Mouse (Mus musculus) kidney, embryonic 16.5 days (tissue): ENCODE data around the gene Aifm3. TPM values are rescaled to one million over a fixed set of nuclear protein-coding genes. Genes with fewer than 3 reads are reported as not detected.

Source experiments
- ATAC-seq: fragments of 200-750 bp; cut with Nextera tagmentation; 2 replicates; pipeline ENCODE4 v1.8.0; 2017; ENCODE audit warnings: moderate TSS enrichment; ENCODE audit not compliant: low FRiP score, low TSS enrichment
- H3K27ac ChIP-seq: fragments of 300-500 bp; sonication (generic); 2 replicates; pipeline ENCODE4 v1.5.1; 2014; ENCODE audit warnings: low read length
- H3K27me3 ChIP-seq: fragments of 300-500 bp; sonication (generic); 2 replicates; pipeline ENCODE4 v1.6.1; 2014; ENCODE audit warnings: low read length, control low read depth, mixed read lengths; ENCODE audit not compliant: insufficient read depth
- H3K36me3 ChIP-seq: fragments of 300-500 bp; sonication (generic); 2 replicates; pipeline ENCODE4 v1.6.1; 2014; ENCODE audit warnings: low read length, control low read depth, mixed read lengths; ENCODE audit not compliant: insufficient read depth
- H3K4me1 ChIP-seq: fragments of 300-500 bp; sonication (generic); 2 replicates; pipeline ENCODE4 v1.6.1; 2014; ENCODE audit warnings: low read length, control low read depth, mixed read lengths; ENCODE audit not compliant: insufficient read depth
- H3K4me2 ChIP-seq: fragments of 300-500 bp; sonication (generic); replicated peaks from 2 replicates; pipeline ENCODE4 v1.6.1; 2014; ENCODE audit warnings: low read depth, low read length
- H3K4me3 ChIP-seq: fragments of 300-500 bp; sonication (generic); 2 replicates; pipeline ENCODE4 v1.5.1; 2014; ENCODE audit warnings: mild to moderate bottlenecking, low read length
- H3K9ac ChIP-seq: fragments of 300-500 bp; sonication (generic); replicated peaks from 2 replicates; pipeline ENCODE4 v1.6.1; 2014; ENCODE audit warnings: low read length
- H3K9me3 ChIP-seq: fragments of 300-500 bp; sonication (generic); 2 replicates; pipeline ENCODE4 v1.6.1; 2016; ENCODE audit warnings: low read length, control low read depth
- WGBS: fragments of 180-500 bp; shearing (Covaris S2); extraction: QIAGEN DNeasy Blood & Tissue Kit; methylation state at CpG from one replicate; pipeline ENCODE4 v1.1.7; 2014; 5-methylcytosine and 5-hydroxymethylcytosine counted together
- polyA plus RNA-seq: library from polyadenylated mRNA; unstranded; fragments of >200 nt; fragmentation: Nextera tagmentation; extraction: Ambion mirVana; gene quantifications from 2 replicates; pipeline ENCODE4 v1.2.1, GENCODE M21; 2015

Aifm3 gene
- polyA plus RNA-seq, 1 experiment from 2014 or later = 3.4 TPM

- Histone ChIP-seq H3K27ac (no peak overlapping the region), H3K36me3 (peaks cover 36% of the 10 kb centered on the region), H3K4me2 (no peak overlapping the region), H3K9me3 (no peaks in the 10 kb centered on the region), H3K9ac (no peak overlapping the region), H3K27me3 (no peaks in the 10 kb centered on the region), H3K4me3 (no peak overlapping the region), H3K4me1 (peaks cover 13% of the 10 kb centered on the region)
- WGBS = 94% methylated on average over 4 of the region's 4 CpGs
- ATAC-seq = no peak
Observed at GRCm38 (mm10) chr16:17511431-17511830, 22.0 kb downstream of the Aifm3 start.

DNA sequence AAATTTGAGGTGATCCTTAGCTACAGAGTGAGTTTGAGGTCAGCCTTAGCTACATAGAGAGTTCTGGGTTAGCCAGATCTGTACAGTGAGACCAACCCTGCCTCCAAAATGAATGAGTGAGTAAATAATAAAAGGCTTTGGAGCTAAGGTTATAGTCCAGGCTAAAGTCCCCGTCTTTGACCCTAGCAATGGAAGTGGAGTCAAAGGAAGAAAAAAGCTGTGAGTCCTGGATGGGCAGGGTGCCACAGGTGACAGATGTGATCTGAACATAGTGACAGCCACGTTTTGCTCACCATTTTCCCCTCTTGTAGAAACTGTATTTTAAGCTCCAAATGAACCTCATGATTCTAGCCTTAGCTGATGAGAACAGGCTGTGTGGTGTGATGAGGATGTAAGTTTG, 29.5 kb downstream of the Aifm3 start:
- no peak overlapping the region for H3K9ac ChIP-seq
- no peak overlapping the region for H3K4me3 ChIP-seq
- H3K9me3 ChIP-seq = no peaks in the 10 kb centered on the region
- no peak for ATAC-seq
- no peaks in the 10 kb centered on the region for H3K4me1 ChIP-seq
- no peaks in the 10 kb centered on the region for H3K27me3 ChIP-seq
- H3K27ac ChIP-seq = no peak overlapping the region
- H3K4me2 ChIP-seq = no peak overlapping the region
- WGBS = 89% methylated on average over 2 of the region's 2 CpGs
- peaks cover 72% of the 10 kb centered on the region for H3K36me3 ChIP-seq

DNA sequence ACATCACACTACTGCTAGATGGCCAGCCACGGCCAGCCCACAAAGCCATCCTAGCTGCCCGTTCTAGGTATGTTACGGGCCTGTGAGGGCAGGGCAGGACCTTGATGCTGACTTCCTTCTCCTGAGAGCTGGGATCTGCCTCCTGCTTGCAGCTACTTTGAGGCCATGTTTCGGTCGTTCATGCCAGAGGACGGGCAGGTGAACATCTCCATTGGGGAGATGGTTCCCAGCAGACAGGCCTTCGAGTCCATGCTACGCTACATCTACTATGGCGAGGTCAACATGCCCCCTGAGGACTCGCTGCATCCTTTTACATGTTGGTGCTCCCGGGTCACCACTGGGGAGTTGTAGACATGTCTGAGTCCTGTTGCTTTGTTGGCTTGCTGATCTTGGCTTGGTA, 34.7 kb downstream of the Aifm3 start:
- no peak overlapping the region for H3K4me3 ChIP-seq
- 93% methylated on average over 11 of the region's 11 CpGs for WGBS
- H3K36me3 ChIP-seq = peaks cover 93% of the 10 kb centered on the region
- H3K27me3 ChIP-seq = no peaks in the 10 kb centered on the region
- H3K27ac ChIP-seq = no peak overlapping the region
- no peak for ATAC-seq
- no peaks in the 10 kb centered on the region for H3K9me3 ChIP-seq
- 0 out of 2 replicates have a peak, but pooled peaks cover 1% of the 10 kb centered on the region for H3K4me1 ChIP-seq
- no peak overlapping the region for H3K9ac ChIP-seq
- H3K4me2 ChIP-seq = no peak overlapping the region

DNA sequence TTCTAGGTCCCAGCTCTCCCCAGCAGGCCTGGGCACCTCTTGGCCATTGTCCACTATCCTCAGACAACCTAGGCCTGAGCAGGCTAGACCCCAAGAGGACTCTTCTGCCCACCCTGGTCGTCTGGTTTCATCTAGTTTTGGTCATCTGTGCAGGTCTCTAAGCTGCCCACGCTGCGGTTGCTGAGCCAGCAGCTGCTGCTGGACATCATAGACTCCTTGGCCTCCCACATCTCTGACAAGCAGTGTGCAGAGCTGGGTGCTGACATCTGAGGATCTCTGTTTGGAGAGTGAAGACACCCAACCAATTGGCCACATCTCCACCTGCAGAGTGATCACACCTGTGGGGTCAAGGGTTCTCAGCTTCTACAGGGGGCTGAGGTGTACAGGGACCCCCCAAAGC, 36.1 kb downstream of the Aifm3 start:
- WGBS = 74% methylated on average over 3 of the region's 3 CpGs
- no peak overlapping the region for H3K27ac ChIP-seq

DNA sequence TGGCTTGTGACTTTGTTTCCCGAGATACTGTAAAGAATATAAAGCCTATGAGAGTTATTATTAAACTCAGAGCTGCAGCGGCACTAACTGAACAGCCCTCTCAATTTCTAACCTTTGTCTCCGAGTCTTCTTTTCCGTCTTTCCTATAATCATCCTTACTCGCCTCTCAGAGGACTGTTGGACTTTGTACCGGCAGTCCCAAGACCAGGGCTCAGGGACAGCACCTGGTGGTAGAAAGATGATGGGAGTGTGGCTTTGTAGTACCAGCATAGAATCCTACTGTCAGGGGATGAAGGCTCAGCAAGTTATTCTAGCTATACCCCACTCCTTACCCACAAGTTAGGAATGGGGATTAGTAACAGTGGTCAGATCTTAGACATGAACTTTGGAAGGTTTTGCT, 36.8 kb downstream of the Aifm3 start:
- Histone ChIP-seq H3K4me2 (no peak overlapping the region), H3K36me3 (peaks cover 73% of the 10 kb centered on the region), H3K27ac (no peak overlapping the region), H3K4me3 (no peak overlapping the region), H3K9me3 (no peaks in the 10 kb centered on the region), H3K4me1 (peaks cover 12% of the 10 kb centered on the region), H3K9ac (no peak overlapping the region), H3K27me3 (no peaks in the 10 kb centered on the region)
- no peak for ATAC-seq
- WGBS = 87% methylated on average over 6 of the region's 6 CpGs

More for the DNA sequence above, 36.1 kb downstream of the Aifm3 start:
- H3K4me2 ChIP-seq = no peak overlapping the region
- ATAC-seq = no peak
- peaks cover 80% of the 10 kb centered on the region for H3K36me3 ChIP-seq
- H3K4me3 ChIP-seq = no peak overlapping the region
- H3K9ac ChIP-seq = no peak overlapping the region
- peaks cover 12% of the 10 kb centered on the region for H3K4me1 ChIP-seq
- H3K9me3 ChIP-seq = no peaks in the 10 kb centered on the region
- no peaks in the 10 kb centered on the region for H3K27me3 ChIP-seq

GRCm38 (mm10) chr16:17527606-17528005, 38.2 kb downstream of the Aifm3 start:
- ATAC-seq = no peak
- peaks cover 19% of the 10 kb centered on the region for H3K4me1 ChIP-seq
- H3K27ac ChIP-seq = no peak overlapping the region
- H3K9ac ChIP-seq = no peak overlapping the region
- no peak overlapping the region for H3K4me2 ChIP-seq
- H3K36me3 ChIP-seq = peaks cover 59% of the 10 kb centered on the region
- H3K9me3 ChIP-seq = no peaks in the 10 kb centered on the region
- no peaks in the 10 kb centered on the region for H3K27me3 ChIP-seq
- H3K4me3 ChIP-seq = no peak overlapping the region

DNA sequence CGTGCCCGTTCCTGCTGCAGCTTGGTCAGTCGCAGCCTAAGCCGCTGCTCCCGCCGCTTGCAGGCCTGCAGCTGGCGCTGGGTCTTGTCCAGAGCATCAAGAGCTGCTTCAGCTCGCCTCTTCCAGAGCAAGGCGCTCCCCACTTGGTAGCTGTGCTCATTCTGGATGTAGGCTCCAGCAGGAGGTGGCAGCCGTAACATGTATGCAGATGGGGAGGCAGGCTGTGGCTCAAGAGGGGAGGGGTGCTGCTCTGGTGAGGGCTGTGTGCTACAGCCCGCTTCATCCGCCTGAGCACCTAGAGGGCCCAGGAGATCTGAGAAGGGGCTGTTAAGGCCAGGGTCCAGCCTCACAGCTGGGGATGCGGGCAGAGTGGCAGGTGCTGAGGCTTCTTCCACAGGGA, 38.9 kb downstream of the Aifm3 start:
- Histone ChIP-seq H3K9ac (no peak overlapping the region), H3K9me3 (no peaks in the 10 kb centered on the region), H3K4me1 (peaks cover 19% of the 10 kb centered on the region), H3K4me2 (no peak overlapping the region), H3K27ac (no peak overlapping the region), H3K4me3 (no peak overlapping the region), H3K27me3 (no peaks in the 10 kb centered on the region), H3K36me3 (peaks cover 52% of the 10 kb centered on the region)
- WGBS = 87% methylated on average over 13 of the region's 13 CpGs
- ATAC-seq = no peak

GRCm38 (mm10) chr16:17529981-17530586, 40.7 kb downstream of the Aifm3 start:
- Histone ChIP-seq H3K27ac (peak overlapping the region; percentile 97), H3K9me3 (no peaks in the 10 kb centered on the region), H3K4me2 (peak overlapping the region; percentile 72), H3K4me3 (peak overlapping the region; percentile 70), H3K4me1 (peaks cover 19% of the 10 kb centered on the region), H3K36me3 (peaks cover 37% of the 10 kb centered on the region), H3K9ac (peak overlapping the region; percentile 82), H3K27me3 (no peaks in the 10 kb centered on the region)
- 12% methylated on average over 17 of the region's 17 CpGs for WGBS
- 0 out of 2 replicates have a peak, but pooled peaks have one; percentile 1 for ATAC-seq

GRCm38 (mm10) chr16:17530640-17531288, 41.4 kb downstream of the Aifm3 start, which contains the start of gene Thap7:
Thap7 (minus strand) TSS chr16:17531136.
- Histone ChIP-seq H3K36me3 (peaks cover 30% of the 10 kb centered on the region), H3K4me2 (peak within 1 kb of the TSS; percentile 72), H3K27me3 (no peaks in the 10 kb centered on the region), H3K9ac (peak within 1 kb of the TSS; percentile 82), H3K27ac (peak within 1 kb of the TSS; percentile 97), H3K4me1 (peaks cover 19% of the 10 kb centered on the region), H3K9me3 (no peaks in the 10 kb centered on the region), H3K4me3 (peak within 1 kb of the TSS; percentile 70)
- peak; percentile 97 for ATAC-seq
- under 1% methylated on average over 67 of the region's 67 CpGs for WGBS

DNA sequence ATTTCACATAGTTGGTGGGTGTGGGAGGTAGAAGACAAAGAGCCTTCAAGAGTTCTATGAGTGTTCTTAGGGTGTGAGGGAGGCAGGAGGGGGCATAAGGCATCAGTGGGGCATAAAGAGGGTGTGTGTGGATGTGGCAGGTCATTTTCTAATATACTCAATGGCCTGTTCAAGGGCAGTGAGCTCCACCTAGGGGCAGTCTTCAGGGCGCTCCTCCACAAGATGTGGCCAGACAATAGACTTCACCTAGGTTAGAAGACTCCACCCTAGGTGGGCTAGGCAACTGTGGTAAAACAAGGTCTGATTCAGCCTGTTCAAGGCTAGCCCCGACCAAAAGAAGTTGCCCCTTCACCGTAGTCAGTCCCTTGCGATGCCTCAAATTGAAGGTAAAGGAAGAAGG, 42.9 kb downstream of the Aifm3 start:
- no peaks in the 10 kb centered on the region for H3K27me3 ChIP-seq
- H3K9me3 ChIP-seq = no peaks in the 10 kb centered on the region
- no peak for ATAC-seq
- H3K4me2 ChIP-seq = no peak overlapping the region
- H3K9ac ChIP-seq = no peak overlapping the region
- no peak overlapping the region for H3K4me3 ChIP-seq
- H3K4me1 ChIP-seq = peaks cover 19% of the 10 kb centered on the region
- no peak overlapping the region for H3K27ac ChIP-seq
- H3K36me3 ChIP-seq = peaks cover 17% of the 10 kb centered on the region
- WGBS = 60% methylated on average over 4 of the region's 4 CpGs
